Mouse (Mus musculus) gonadal fat pad, adult 2 months (tissue): Measurements from ENCODE around the gene Gga3. TPM values are rescaled to one million over a fixed set of nuclear protein-coding genes. Genes with fewer than 3 reads are reported as not detected.
"Not testable (repeated sequence)": the region's sequence is repeated elsewhere in the genome, so short reads cannot be mapped to it uniquely, and the experiment has no call there.

ENCODE experiments used
- DNase-seq: peaks from one replicate; pipeline ENCODE4 v3.0.0-alpha.2; 2012; ENCODE audit warnings: low read depth
- polyA plus RNA-seq: library from polyadenylated mRNA; depleted of rRNA; stranded (reverse); fragments of >200 nt; gene quantifications from 2 replicates; pipeline ENCODE4 v1.2.3, GENCODE M21; 2012; rRNA removed

Gga3 gene
- polyA plus RNA-seq: 14.5 and 19.5 TPM in 2 replicates

- DNase-seq: no peak
Measured at GRCm38 (mm10) chr11:115603476-115604303, at the start of gene Gga3, which contains the start of gene Mrps7. Gene Gga3 (minus strand): TSS chr11:115604051. Gene Mrps7 (plus strand): TSS chr11:115603925.

- no peak for DNase-seq
Measured at GRCm38 (mm10) chr11:115653194-115653593, 49.3 kb upstream of the Gga3 start.

GRCm38 (mm10) chr11:115651680-115652079 lies 47.8 kb upstream of the Gga3 start:
- DNase-seq: no peak

- DNase-seq: no peak
Measured at GRCm38 (mm10) chr11:115649706-115650105, 45.9 kb upstream of the Gga3 start.

GRCm38 (mm10) chr11:115647459-115647858 lies 43.6 kb upstream of the Gga3 start:
- DNase-seq: no peak

- DNase-seq: no peak
Measured at GRCm38 (mm10) chr11:115646439-115646838, 42.6 kb upstream of the Gga3 start.

GRCm38 (mm10) chr11:115645498-115645897 lies 41.6 kb upstream of the Gga3 start:
- not testable (repeated sequence) for DNase-seq

- no peak for DNase-seq
Measured at GRCm38 (mm10) chr11:115644308-115644707, 40.5 kb upstream of the Gga3 start.

- no peak for DNase-seq
Measured at GRCm38 (mm10) chr11:115643265-115643664, 39.4 kb upstream of the Gga3 start.

- no peak for DNase-seq
Measured at GRCm38 (mm10) chr11:115642705-115643104, 38.9 kb upstream of the Gga3 start.

- no peak for DNase-seq
Measured at GRCm38 (mm10) chr11:115641664-115642036, 37.8 kb upstream of the Gga3 start.

GRCm38 (mm10) chr11:115640978-115641663 lies 37.3 kb upstream of the Gga3 start:
- no peak for DNase-seq

- DNase-seq: no peak
Measured at GRCm38 (mm10) chr11:115640311-115640828, 36.5 kb upstream of the Gga3 start.

- DNase-seq: no peak
Measured at GRCm38 (mm10) chr11:115639540-115639939, 35.7 kb upstream of the Gga3 start.

GRCm38 (mm10) chr11:115638498-115639409 lies 34.9 kb upstream of the Gga3 start:
- no peak for DNase-seq

- no peak for DNase-seq
Measured at GRCm38 (mm10) chr11:115636960-115637359, 33.1 kb upstream of the Gga3 start.

GRCm38 (mm10) chr11:115635484-115635883 lies 31.6 kb upstream of the Gga3 start:
- no peak for DNase-seq

GRCm38 (mm10) chr11:115635041-115635440 lies 31.2 kb upstream of the Gga3 start:
- DNase-seq: no peak

- DNase-seq: no peak
Measured at GRCm38 (mm10) chr11:115634109-115634508, 30.3 kb upstream of the Gga3 start.

GRCm38 (mm10) chr11:115632862-115633261 lies 29.0 kb upstream of the Gga3 start:
- no peak for DNase-seq

GRCm38 (mm10) chr11:115632247-115632646 lies 28.4 kb upstream of the Gga3 start:
- no peak for DNase-seq

GRCm38 (mm10) chr11:115631505-115631890 lies 27.6 kb upstream of the Gga3 start:
- DNase-seq: no peak
